Mouse (Mus musculus) embryonic facial prominence, embryonic 13.5 days (tissue): ENCODE data around the gene Pcp4l1. TPM values are rescaled to one million over a fixed set of nuclear protein-coding genes. Genes with fewer than 3 reads are reported as not detected.

Experiments used
- ATAC-seq: fragments of 200-750 bp; cut with Nextera tagmentation; 2 replicates; pipeline ENCODE4 v1.8.0; 2017; ENCODE audit warnings: low read depth; ENCODE audit not compliant: insufficient number of reproducible peaks, insufficient read depth, low FRiP score, low TSS enrichment
- H3K27ac ChIP-seq: fragments of 300-500 bp; sonication (generic); 2 replicates; pipeline ENCODE4 v1.5.1; 2015; ENCODE audit warnings: moderate library complexity, mild to moderate bottlenecking, inconsistent platforms
- H3K27me3 ChIP-seq: fragments of 300-500 bp; sonication (generic); 2 replicates; pipeline ENCODE4 v1.6.1; 2015; ENCODE audit warnings: mild to moderate bottlenecking, inconsistent platforms
- H3K36me3 ChIP-seq: fragments of 300-500 bp; sonication (generic); 2 replicates; pipeline ENCODE4 v1.6.1; 2015; ENCODE audit warnings: mild to moderate bottlenecking, inconsistent platforms
- H3K4me1 ChIP-seq: fragments of 300-500 bp; sonication (generic); 2 replicates; pipeline ENCODE4 v1.6.1; 2015; ENCODE audit warnings: inconsistent platforms
- H3K4me2 ChIP-seq: fragments of 300-500 bp; sonication (generic); 2 replicates; pipeline ENCODE4 v1.6.1; 2015; ENCODE audit warnings: moderate library complexity, mild to moderate bottlenecking, inconsistent platforms
- H3K4me3 ChIP-seq: fragments of 300-500 bp; sonication (generic); 2 replicates; pipeline ENCODE4 v1.5.1; 2015; ENCODE audit warnings: mild to moderate bottlenecking, inconsistent platforms
- H3K9ac ChIP-seq: fragments of 300-500 bp; sonication (generic); 2 replicates; pipeline ENCODE4 v1.6.1; 2015; ENCODE audit warnings: mild to moderate bottlenecking, inconsistent platforms
- H3K9me3 ChIP-seq: fragments of 300-500 bp; sonication (generic); 2 replicates; pipeline ENCODE4 v1.6.1; 2016; ENCODE audit warnings: inconsistent platforms
- WGBS: fragments of 180-500 bp; shearing (Covaris S2); methylation state at CpG from one replicate; pipeline ENCODE4 v1.1.7; 2015; ENCODE audit warnings: mixed read lengths; 5-methylcytosine and 5-hydroxymethylcytosine counted together
- polyA plus RNA-seq: library from polyadenylated mRNA; unstranded; fragments of >200 nt; fragmentation: Nextera tagmentation; extraction: Ambion mirVana; gene quantifications from 2 replicates; pipeline ENCODE4 v1.2.1, GENCODE M21; 2015

The Pcp4l1 gene
- polyA plus RNA-seq, 1 experiment from 2014 or later = 25.2 TPM

DNA sequence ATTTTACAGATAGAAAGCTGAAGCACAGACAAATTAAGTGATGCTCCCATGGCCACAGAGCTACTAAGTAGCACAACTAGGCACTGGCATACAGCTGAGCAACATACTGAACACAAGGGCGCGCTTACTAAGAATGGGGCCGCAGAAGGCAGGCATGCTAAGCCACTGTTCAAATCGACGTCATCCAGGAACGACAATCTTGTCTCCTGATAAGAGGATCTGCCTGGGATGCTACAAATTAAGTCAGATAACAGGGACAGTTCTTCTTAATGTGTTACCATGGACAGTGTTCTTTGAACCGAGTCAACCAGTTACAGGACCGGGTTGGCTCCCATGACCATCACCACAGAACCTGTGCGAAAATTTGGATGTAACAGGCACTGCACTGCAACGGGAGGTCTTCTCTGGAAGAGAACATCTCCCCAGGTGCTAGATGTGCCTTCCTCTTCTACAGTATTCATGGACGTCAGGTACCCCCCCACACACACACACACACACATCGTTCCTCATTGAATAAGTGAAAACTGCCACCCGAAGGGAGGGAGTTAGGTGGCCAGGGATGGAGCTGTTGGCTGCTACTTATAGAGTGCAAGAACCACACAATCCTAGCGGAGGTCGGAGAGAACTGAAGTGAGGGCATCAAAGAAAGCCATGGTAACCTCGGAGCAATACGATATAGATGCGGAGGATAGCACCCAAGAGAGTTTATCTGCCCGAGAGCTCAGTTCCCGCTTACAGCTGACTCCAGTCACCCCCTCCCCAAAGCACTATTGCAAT, 834 bp downstream of the Pcp4l1 start:
- 0 out of 2 replicates have a peak, but pooled peaks have one; percentile 32 for ATAC-seq
- H3K36me3 ChIP-seq = no peaks in the 10 kb centered on the region
- peak overlapping the region; percentile 97 for H3K4me2 ChIP-seq
- H3K27me3 ChIP-seq = peaks cover 72% of the 10 kb centered on the region
- no peak overlapping the region for H3K27ac ChIP-seq
- H3K9me3 ChIP-seq = no peaks in the 10 kb centered on the region
- peaks cover 35% of the 10 kb centered on the region for H3K4me1 ChIP-seq
- H3K9ac ChIP-seq = peak overlapping the region; percentile 70
- WGBS = 5% methylated on average over 20 of the region's 20 CpGs
- peak overlapping the region; percentile 59 for H3K4me3 ChIP-seq

GRCm38 (mm10) chr1:171193911-171194830, 1.9 kb downstream of the Pcp4l1 start:
- H3K27ac ChIP-seq = no peak overlapping the region
- H3K9me3 ChIP-seq = no peaks in the 10 kb centered on the region
- ATAC-seq = no peak
- no peaks in the 10 kb centered on the region for H3K36me3 ChIP-seq
- 13% methylated on average over 11 of the region's 11 CpGs for WGBS
- peak overlapping the region; percentile 27 for H3K4me3 ChIP-seq
- H3K4me1 ChIP-seq = peaks cover 43% of the 10 kb centered on the region
- no peak overlapping the region for H3K9ac ChIP-seq
- peak overlapping the region; percentile 49 for H3K4me2 ChIP-seq
- H3K27me3 ChIP-seq = peaks cover 69% of the 10 kb centered on the region

GRCm38 (mm10) chr1:171193093-171193840, 2.8 kb downstream of the Pcp4l1 start:
- Histone ChIP-seq H3K4me1 (peaks cover 50% of the 10 kb centered on the region), H3K9me3 (no peaks in the 10 kb centered on the region), H3K9ac (peak overlapping the region; percentile 55; the same call in 1 of the 2 replicates), H3K4me3 (peak overlapping the region; percentile 27), H3K27me3 (peaks cover 69% of the 10 kb centered on the region), H3K36me3 (no peaks in the 10 kb centered on the region), H3K4me2 (peak overlapping the region; percentile 49), H3K27ac (no peak overlapping the region)
- no peak for ATAC-seq
- WGBS = 2% methylated on average over 18 of the region's 18 CpGs

DNA sequence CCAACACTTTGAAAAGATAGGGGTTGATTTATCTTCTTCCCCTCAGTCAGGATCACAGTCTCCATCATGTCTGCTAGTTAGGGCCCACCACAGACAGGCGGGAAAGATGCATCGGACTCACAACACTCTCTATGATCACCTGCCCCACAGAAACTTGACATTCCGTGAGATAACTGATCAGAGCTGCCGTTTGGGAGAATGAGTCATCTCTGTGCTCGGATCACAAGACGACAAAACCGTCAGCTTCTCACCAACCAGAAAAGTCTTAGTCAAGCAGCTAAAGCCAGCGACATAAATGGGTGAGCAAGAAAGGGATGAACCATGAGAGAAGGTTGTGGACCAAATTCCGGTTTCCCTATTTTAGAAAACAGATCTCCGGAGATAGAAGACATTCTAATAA, 3.8 kb downstream of the Pcp4l1 start:
- Histone ChIP-seq H3K9ac (no peak overlapping the region), H3K4me1 (peaks cover 53% of the 10 kb centered on the region), H3K4me3 (no peak overlapping the region), H3K4me2 (no peak overlapping the region), H3K9me3 (no peaks in the 10 kb centered on the region), H3K27me3 (peaks cover 65% of the 10 kb centered on the region), H3K27ac (no peak overlapping the region), H3K36me3 (no peaks in the 10 kb centered on the region)
- WGBS = 43% methylated on average over 10 of the region's 10 CpGs
- ATAC-seq = no peak

DNA sequence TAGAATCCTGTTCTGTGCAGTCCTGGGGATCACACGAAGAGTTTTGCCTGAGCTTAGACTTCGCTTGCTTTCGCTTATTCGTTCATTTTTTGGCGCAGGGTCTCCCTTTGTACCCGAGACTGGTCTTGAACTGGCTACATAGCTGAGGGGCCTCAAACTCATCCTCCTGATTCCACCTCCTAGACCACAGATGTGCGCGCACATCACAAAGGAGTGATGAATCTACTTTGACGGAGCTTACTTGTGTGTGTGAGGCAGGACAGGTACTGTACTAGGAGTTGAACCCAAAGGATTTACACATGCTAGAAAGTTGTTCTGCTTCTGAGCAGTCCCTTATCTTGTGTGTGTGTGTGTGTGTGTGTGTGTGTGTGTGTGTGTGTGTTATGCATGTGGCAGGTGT, 5.2 kb downstream of the Pcp4l1 start:
- Histone ChIP-seq H3K4me1 (peaks cover 49% of the 10 kb centered on the region), H3K27me3 (peaks cover 52% of the 10 kb centered on the region), H3K27ac (no peak overlapping the region), H3K4me2 (no peak overlapping the region), H3K9me3 (no peaks in the 10 kb centered on the region), H3K4me3 (no peak overlapping the region), H3K9ac (no peak overlapping the region), H3K36me3 (no peaks in the 10 kb centered on the region)
- 92% methylated on average over 9 of the region's 9 CpGs for WGBS
- no peak for ATAC-seq

- Histone ChIP-seq H3K9me3 (no peaks in the 10 kb centered on the region), H3K27me3 (peaks cover 40% of the 10 kb centered on the region), H3K36me3 (no peaks in the 10 kb centered on the region), H3K9ac (no peak overlapping the region), H3K4me2 (peak overlapping the region; percentile 7), H3K27ac (peak overlapping the region; percentile 66; the same call in 1 of the 2 replicates), H3K4me1 (peaks cover 38% of the 10 kb centered on the region), H3K4me3 (no peak overlapping the region)
- WGBS = 35% methylated on average over 14 of the region's 14 CpGs
- ATAC-seq = peak; percentile 69
These were observed 6.5 kb downstream of the Pcp4l1 start for GRCm38 (mm10) chr1:171189476-171190114.

DNA sequence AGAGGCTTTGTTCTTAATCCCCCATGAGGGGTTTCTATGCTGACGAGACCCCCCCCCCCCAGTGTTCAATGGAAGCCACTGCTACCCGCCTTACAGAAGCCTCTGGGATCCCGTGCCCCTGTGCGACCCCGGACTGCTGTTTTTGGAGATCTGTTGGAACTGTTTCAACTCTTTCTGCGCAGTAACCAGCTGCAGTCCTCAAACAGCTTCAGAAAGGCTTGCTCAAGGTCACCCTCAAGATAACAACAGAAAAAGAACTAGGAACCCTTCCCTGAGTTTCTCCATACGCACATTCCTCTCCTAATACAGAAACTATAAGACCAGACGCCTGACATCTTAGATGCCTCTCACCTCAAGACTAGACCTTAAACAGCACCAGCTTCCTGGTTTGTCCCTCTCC, 7.0 kb downstream of the Pcp4l1 start:
- no peak overlapping the region for H3K4me3 ChIP-seq
- ATAC-seq = no peak
- peak overlapping the region; percentile 7 for H3K4me2 ChIP-seq
- H3K27me3 ChIP-seq = peaks cover 34% of the 10 kb centered on the region
- peak overlapping the region; percentile 66; the same call in 1 of the 2 replicates for H3K27ac ChIP-seq
- H3K36me3 ChIP-seq = no peaks in the 10 kb centered on the region
- H3K4me1 ChIP-seq = peaks cover 32% of the 10 kb centered on the region
- no peaks in the 10 kb centered on the region for H3K9me3 ChIP-seq
- no peak overlapping the region for H3K9ac ChIP-seq
- 11% methylated on average over 8 of the region's 8 CpGs for WGBS

DNA sequence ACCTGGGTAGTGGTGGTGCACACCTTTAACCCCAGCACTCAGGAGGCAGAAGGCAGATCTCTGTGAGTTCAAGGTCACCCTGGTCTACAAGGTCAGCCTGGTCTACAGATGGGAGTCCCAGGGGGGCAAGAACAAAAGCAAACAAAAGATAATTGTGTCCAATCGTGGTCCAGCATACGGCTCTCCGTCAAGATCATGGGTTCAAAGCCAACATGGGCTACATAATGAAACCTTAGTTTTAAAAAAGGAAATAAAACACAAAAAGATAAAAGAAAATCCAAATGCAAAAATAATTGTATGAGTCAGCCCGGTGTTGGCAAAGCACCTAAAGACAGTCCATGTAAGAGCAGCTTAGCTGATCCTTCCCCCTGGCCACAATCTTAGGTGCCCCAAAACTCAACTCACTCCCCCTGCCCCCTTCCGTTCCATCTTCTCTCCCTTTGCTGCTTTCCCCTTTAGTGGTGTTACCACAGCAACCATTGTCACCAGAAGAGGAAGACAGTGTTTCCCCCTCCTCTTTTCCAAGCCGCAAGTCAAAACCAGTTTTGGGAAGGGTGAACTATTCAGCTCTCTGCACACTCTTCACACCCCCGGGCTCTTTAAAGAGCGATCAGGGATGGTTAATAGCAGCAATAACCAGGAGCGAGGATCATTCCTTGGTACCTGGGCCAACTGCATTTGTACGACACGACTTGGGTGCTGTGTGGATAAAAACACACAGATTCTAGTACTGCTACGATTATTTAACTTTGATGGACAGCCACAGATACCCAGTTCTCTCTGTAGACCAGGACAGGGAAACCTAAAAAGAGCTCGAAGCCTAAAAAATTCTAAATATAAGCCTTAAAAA, 8.0 kb downstream of the Pcp4l1 start:
- 0 out of 2 replicates have a peak overlapping the region, but pooled peaks have one; percentile 2 for H3K27ac ChIP-seq
- H3K4me1 ChIP-seq = peaks cover 22% of the 10 kb centered on the region
- WGBS = 56% methylated on average over 13 of the region's 13 CpGs
- no peak overlapping the region for H3K4me2 ChIP-seq
- H3K4me3 ChIP-seq = no peak overlapping the region
- H3K27me3 ChIP-seq = peaks cover 25% of the 10 kb centered on the region
- ATAC-seq = no peak
- H3K9me3 ChIP-seq = no peaks in the 10 kb centered on the region
- H3K9ac ChIP-seq = no peak overlapping the region
- no peaks in the 10 kb centered on the region for H3K36me3 ChIP-seq

- Histone ChIP-seq H3K27me3 (peaks cover under 1% of the 10 kb centered on the region; the same call in 1 of the 2 replicates), H3K4me3 (no peak overlapping the region), H3K27ac (no peak overlapping the region), H3K4me1 (peaks cover 18% of the 10 kb centered on the region), H3K9me3 (no peaks in the 10 kb centered on the region), H3K9ac (no peak overlapping the region), H3K4me2 (no peak overlapping the region), H3K36me3 (no peaks in the 10 kb centered on the region)
- no peak for ATAC-seq
- 63% methylated on average over 8 of the region's 8 CpGs for WGBS
These were observed 10.4 kb downstream of the Pcp4l1 start for GRCm38 (mm10) chr1:171185655-171186054.

GRCm38 (mm10) chr1:171184314-171184713, 11.8 kb downstream of the Pcp4l1 start:
- no peak overlapping the region for H3K9ac ChIP-seq
- 77% methylated on average over 7 of the region's 7 CpGs for WGBS
- no peak overlapping the region for H3K27ac ChIP-seq
- peaks cover 11% of the 10 kb centered on the region for H3K4me1 ChIP-seq
- ATAC-seq = no peak
- no peak overlapping the region for H3K4me3 ChIP-seq
- H3K27me3 ChIP-seq = no peaks in the 10 kb centered on the region; the same call in 1 of the 2 replicates
- H3K4me2 ChIP-seq = no peak overlapping the region
- H3K36me3 ChIP-seq = no peaks in the 10 kb centered on the region
- no peaks in the 10 kb centered on the region for H3K9me3 ChIP-seq
